Mouse (Mus musculus) midbrain, embryonic 10.5 days (tissue): ENCODE data around the gene Sgms1. TPM values are rescaled to one million over a fixed set of nuclear protein-coding genes. Genes with fewer than 3 reads are reported as not detected.
A peak's percentile ranks its signal among the peaks of the same experiment; 100 is the strongest.
"Not testable (repeated sequence)": the region's sequence is repeated elsewhere in the genome, so short reads cannot be mapped to it uniquely, and the experiment has no call there.

ENCODE experiments used
- DNase-seq: peaks from one replicate; pipeline ENCODE4 v3.0.0-alpha.2; 2017; ENCODE audit warnings: low spot score
- H3K27ac ChIP-seq: fragments of 300-500 bp; sonication (generic); replicated peaks from 2 replicates; pipeline ENCODE4 v1.5.1; 2016; ENCODE audit warnings: mild to moderate bottlenecking
- H3K27me3 ChIP-seq: fragments of 300-500 bp; sonication (generic); 2 replicates; pipeline ENCODE4 v1.6.1; 2016; ENCODE audit warnings: low read depth, mild to moderate bottlenecking; ENCODE audit not compliant: poor library complexity, severe bottlenecking
- H3K36me3 ChIP-seq: fragments of 300-500 bp; sonication (generic); 2 replicates; pipeline ENCODE4 v1.6.1; 2016; ENCODE audit warnings: mild to moderate bottlenecking, moderate library complexity
- H3K4me1 ChIP-seq: fragments of 300-500 bp; sonication (generic); 2 replicates; pipeline ENCODE4 v1.6.1; 2016
- H3K4me3 ChIP-seq: fragments of 300-500 bp; sonication (generic); 2 replicates; pipeline ENCODE4 v1.5.1; 2016; ENCODE audit warnings: mild to moderate bottlenecking, moderate library complexity
- H3K9me3 ChIP-seq: fragments of 300-500 bp; sonication (generic); replicated peaks from 2 replicates; pipeline ENCODE4 v1.6.1; 2016; ENCODE audit warnings: mild to moderate bottlenecking
- WGBS: fragments of 180-500 bp; shearing (Covaris S2); methylation state at CpG from one replicate; pipeline ENCODE4 v1.1.7; 2016; 5-methylcytosine and 5-hydroxymethylcytosine counted together
- polyA plus RNA-seq: library from polyadenylated mRNA; unstranded; fragments of >200 nt; fragmentation: Nextera tagmentation; extraction: Ambion mirVana; gene quantifications from 2 replicates; pipeline ENCODE4 v1.2.1, GENCODE M21; 2016

Sgms1 gene
- polyA plus RNA-seq, 1 experiment from 2014 or later: 13.1 TPM

DNA sequence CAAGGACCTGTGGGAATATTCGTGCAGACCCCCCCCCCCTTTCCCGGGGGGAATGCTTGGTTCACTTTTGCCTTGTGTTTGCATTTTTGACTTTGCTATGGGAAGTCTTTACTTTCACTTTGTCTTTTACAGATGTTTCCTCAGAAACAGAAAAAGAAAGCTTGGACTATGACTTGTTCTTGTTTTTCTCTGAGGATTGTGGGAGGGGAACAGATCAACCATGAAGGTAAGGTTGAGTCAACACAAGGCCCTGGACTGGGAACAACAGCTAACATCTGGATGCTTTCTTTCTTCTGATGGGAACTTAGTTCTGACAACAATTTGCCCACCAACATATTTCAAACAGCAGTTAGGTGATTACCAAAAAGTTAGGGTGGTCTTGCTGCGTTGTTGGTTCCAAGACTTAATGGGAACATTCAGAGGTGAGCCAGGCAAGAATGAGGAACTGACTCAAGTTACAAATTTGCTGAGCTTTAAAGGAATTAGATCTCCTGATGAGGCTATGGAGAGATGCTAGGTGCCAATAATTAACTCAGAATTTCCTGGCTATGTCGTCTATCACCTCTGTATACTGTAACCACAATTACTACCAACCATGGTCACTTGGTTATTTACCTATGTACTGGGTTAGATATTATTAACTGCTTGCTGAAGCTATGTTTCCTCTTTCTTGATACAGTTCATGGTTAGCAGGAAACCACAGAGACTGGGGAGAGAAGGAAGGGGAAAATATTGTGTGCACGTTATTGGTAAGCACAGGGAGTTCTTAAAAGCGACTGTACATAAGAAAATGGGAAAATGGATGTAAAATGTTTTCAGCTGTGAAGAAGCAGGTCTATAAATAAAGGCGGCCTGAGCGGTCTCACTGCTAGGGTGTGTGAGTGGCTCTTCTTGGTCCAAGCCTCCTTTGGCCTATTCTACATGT lies 277.4 kb downstream of the Sgms1 start:
- no peaks in the 10 kb centered on the region for H3K36me3 ChIP-seq
- H3K4me3 ChIP-seq: no peak overlapping the region
- peaks cover 7% of the 10 kb centered on the region for H3K4me1 ChIP-seq
- no peaks in the 10 kb centered on the region for H3K9me3 ChIP-seq
- DNase-seq: no peak
- H3K27me3 ChIP-seq: peaks cover 5% of the 10 kb centered on the region
- no peak overlapping the region for H3K27ac ChIP-seq
- WGBS: 89% methylated on average over 8 of the region's 8 CpGs

DNA sequence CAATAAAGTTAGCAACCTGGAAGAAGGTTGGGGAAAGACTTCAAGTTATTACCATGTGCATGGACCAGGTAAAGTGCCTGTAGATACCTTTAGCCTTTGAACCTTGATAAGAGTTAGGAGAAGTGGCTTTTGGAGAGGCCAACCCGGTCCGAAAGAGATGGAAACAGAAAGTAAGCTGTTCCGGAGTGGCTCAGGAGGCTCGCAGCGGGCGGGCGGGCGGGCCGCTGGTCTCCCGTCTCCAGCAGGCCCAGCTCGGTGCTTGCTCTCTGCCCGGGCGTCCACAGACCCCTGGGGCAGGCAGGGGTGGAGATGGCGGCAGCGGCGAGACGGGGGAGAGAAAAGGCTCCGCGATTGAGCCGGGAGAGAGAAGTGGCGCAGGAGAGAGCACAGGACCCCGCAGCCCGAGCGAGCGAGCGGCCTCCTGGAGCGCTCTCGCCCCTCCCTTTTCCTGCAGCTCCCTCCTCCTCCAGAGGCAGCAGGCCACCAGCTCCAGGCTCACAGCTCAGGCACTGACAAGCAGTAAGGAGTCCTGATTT lies 281.7 kb downstream of the Sgms1 start, which contains the start of gene Asah2:
Gene Asah2 (minus strand): TSS at position 441 of the 536 bp plus-strand sequence.
- under 1% methylated on average over 25 of the region's 28 CpGs for WGBS
- H3K27me3 ChIP-seq: peaks cover 22% of the 10 kb centered on the region

DNA sequence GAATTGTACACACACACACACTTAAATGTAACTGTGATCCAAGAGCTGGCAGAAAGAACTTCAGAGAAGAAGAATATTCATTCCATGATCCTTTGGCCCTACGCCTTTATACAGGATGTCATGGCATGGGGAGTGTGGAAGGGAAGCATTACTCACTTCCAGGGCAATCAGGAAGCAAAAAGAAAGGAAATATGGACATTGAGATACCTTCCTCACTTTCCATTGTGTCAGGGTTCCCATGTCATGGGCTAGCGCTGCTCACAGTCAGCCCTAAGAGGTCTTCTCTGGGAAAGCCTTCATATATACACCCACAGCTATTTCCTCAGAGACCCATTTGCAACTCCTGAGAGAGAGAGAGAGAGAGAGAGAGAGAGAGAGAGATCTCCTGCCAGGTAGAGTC lies 282.8 kb downstream of the Sgms1 start:
- no peaks in the 10 kb centered on the region for H3K36me3 ChIP-seq
- H3K4me1 ChIP-seq: peaks cover 22% of the 10 kb centered on the region
- peaks cover 22% of the 10 kb centered on the region for H3K27me3 ChIP-seq
- H3K4me3 ChIP-seq: no peak overlapping the region
- no peak overlapping the region for H3K27ac ChIP-seq
- no peaks in the 10 kb centered on the region for H3K9me3 ChIP-seq
- no peak for DNase-seq
- 90% methylated on average over 2 of the region's 2 CpGs for WGBS

More for the DNA sequence above, 281.7 kb downstream of the Sgms1 start, which contains the start of gene Asah2:
- Histone ChIP-seq H3K9me3 (no peaks in the 10 kb centered on the region), H3K36me3 (no peaks in the 10 kb centered on the region), H3K4me3 (peak within 1 kb of the TSS; percentile 75), H3K27ac (peak within 1 kb of the TSS; percentile 91), H3K4me1 (peaks cover 12% of the 10 kb centered on the region)
- DNase-seq: peak; percentile 78

DNA sequence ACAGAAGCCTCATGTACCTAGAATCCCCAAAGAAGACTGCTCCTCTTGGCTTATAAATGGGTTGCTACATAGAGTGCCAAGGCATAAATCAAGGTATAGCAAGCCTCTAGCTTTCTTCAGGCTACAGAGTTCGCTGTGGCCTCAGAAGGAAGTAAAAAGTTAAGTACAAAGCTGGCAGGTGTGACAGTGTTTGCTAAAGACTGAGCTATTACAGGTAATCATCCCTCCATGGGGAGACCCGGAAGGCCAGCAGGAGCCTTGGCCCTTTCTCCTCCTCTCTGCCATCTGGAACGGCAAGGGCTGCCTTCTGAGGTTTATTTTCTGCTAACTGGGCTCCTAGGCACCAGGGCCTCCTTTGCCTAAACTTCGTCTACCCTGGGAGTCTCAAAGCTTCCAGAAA lies 285.3 kb downstream of the Sgms1 start:
- Histone ChIP-seq H3K9me3 (no peaks in the 10 kb centered on the region), H3K4me1 (peaks cover 22% of the 10 kb centered on the region), H3K4me3 (no peak overlapping the region), H3K27me3 (peaks cover 22% of the 10 kb centered on the region), H3K27ac (no peak overlapping the region), H3K36me3 (no peaks in the 10 kb centered on the region)
- 69% methylated on average over 4 of the region's 4 CpGs for WGBS
- DNase-seq: no peak

DNA sequence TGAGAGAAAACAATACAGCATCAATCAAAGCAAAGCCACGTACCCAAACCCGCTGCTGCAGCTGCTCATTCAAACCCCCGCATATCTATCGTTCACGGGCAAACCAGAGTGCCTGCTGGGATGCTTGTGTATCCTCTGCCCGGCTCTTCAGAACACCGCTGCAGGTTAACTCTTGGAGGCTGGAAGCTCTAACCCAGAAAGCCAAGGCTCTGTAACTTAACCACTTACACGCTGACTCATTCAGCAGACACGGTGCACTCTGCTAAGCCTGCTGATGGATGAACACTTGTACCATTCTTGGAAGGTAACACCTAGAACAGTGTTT lies 286.6 kb downstream of the Sgms1 start:
- Histone ChIP-seq H3K4me1 (peaks cover 19% of the 10 kb centered on the region), H3K9me3 (no peaks in the 10 kb centered on the region), H3K4me3 (peak overlapping the region; percentile 44), H3K27ac (peak overlapping the region; percentile 19; the same call in 1 of the 2 replicates), H3K36me3 (no peaks in the 10 kb centered on the region), H3K27me3 (peaks cover 22% of the 10 kb centered on the region)
- WGBS: 7% methylated on average over 9 of the region's 9 CpGs
- peak; percentile 27 for DNase-seq

DNA sequence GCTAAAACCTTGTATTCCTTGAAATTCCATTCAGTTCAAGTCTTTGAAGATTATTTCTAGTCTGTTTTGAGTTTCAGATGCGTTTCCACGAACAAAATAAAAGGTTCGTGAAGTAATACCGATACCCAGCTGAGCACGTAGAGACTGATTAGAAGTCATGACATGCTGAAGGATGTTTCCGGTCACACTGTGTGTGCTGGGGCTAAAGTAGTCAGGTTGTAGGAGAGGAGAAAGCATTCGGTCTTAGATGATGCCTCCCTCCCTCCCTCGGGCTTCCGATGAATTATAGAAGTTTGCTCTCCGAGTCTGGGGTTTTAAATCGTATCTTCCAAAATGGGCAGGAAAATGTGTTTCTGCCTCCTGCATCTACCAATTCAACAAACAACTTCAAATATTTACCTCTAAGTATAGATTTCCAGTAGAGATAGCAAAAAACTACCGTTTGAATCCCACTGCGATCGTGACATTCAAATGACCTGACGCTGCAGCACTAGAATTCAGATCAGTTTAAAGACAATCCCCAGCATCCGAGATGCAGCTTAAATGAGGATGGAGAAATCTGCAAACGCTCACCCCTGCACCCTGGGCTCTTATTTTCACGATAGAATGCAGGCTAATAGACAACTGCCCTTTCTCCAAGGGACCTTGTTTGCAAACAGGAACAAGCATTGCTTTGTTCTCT lies 287.1 kb downstream of the Sgms1 start:
- Histone ChIP-seq H3K9me3 (no peaks in the 10 kb centered on the region), H3K4me1 (peaks cover 15% of the 10 kb centered on the region), H3K27me3 (peaks cover 20% of the 10 kb centered on the region), H3K4me3 (peak overlapping the region; percentile 44), H3K36me3 (no peaks in the 10 kb centered on the region), H3K27ac (peak overlapping the region; percentile 19; the same call in 1 of the 2 replicates)
- 27% methylated on average over 18 of the region's 18 CpGs for WGBS
- DNase-seq: no peak

DNA sequence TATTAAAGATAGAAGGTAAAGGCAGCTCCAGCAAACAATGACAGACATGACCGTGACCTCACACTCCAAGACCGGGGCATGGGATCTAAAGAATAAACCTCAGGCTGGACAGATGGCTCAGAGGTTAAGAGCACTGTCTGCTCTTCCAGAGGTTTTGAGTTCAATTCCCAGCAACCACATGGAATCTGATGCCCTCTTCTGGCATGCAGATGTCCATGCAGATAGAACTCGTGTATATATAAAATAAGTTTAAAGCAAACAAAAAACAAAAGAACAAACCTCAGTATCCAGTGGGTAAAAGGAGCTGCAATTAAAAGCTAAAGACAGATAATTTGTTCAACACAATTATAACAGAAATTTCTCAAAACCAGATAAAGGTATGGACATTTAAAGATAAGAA lies 290.9 kb downstream of the Sgms1 start:
- no peaks in the 10 kb centered on the region for H3K27me3 ChIP-seq
- no peak for DNase-seq
- no peaks in the 10 kb centered on the region for H3K36me3 ChIP-seq
- WGBS: 83% methylated on average over 3 of the region's 3 CpGs
- no peaks in the 10 kb centered on the region for H3K9me3 ChIP-seq
- peaks cover 15% of the 10 kb centered on the region for H3K4me1 ChIP-seq
- no peak overlapping the region for H3K27ac ChIP-seq
- no peak overlapping the region for H3K4me3 ChIP-seq

DNA sequence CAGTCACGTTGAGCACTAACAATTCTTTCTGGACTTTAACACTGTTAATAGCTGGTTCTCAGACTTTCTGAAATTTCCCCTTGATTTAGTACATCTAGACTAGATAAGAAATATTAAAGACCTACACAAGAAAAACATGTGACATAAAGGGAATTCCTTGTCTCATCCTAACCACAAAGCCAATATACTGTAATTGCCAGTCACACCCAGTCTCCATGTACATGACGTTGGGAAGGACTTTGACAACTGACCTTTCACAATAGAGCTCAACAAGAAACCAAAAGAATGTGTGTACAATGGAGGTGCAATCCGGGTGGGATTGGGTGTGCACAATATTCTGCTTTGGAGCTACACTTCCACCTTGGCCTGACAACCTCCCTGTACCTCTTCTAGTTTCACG lies 297.2 kb downstream of the Sgms1 start:
- 92% methylated on average over 4 of the region's 4 CpGs for WGBS
- Histone ChIP-seq H3K4me3 (no peak overlapping the region), H3K9me3 (no peaks in the 10 kb centered on the region), H3K27me3 (no peaks in the 10 kb centered on the region), H3K4me1 (no peaks in the 10 kb centered on the region), H3K27ac (no peak overlapping the region), H3K36me3 (no peaks in the 10 kb centered on the region)
- DNase-seq: no peak

DNA sequence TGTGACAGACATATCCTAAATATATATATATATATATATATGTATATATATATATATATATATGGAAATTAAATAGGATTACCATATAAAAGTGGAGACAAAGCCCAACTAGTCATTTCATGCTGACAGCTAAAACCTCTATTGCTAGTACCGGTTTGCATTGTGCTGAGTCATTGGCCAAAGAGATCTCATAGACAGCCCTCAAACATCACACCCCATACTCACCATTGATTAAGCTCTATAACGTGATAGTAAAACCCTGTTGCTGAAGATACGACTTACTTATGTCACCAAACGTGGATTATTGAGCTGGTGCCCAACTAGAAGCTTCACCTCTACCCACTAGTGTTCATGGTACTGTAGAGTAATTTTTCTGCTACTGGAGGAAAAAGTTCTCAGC lies 298.7 kb downstream of the Sgms1 start:
- DNase-seq: no peak
- no peaks in the 10 kb centered on the region for H3K36me3 ChIP-seq
- 89% methylated on average over 4 of the region's 4 CpGs for WGBS

DNA sequence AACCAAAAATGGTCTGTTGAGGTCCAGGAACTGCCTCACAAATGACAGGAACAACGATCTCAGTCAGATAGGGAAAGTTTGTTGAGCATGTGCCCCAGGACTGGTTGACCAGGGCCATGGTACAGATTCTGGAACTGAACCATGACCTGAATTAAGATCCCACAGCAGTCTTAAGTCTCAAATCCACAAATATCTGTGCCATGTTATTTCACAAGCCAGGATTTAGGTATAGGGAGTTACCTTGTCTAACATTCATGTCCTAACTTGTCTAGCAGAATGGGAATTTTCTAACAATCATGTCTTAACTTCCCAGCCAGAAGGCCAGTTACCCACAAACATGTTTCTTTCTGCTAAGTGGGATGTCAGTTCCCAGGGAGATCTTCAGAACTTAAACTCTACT lies 300.9 kb downstream of the Sgms1 start:
- no peak overlapping the region for H3K27ac ChIP-seq

More for the DNA sequence above, 298.7 kb downstream of the Sgms1 start:
- H3K4me1 ChIP-seq: no peaks in the 10 kb centered on the region
- no peak overlapping the region for H3K27ac ChIP-seq
- no peaks in the 10 kb centered on the region for H3K27me3 ChIP-seq
- H3K4me3 ChIP-seq: no peak overlapping the region
- H3K9me3 ChIP-seq: no peaks in the 10 kb centered on the region

DNA sequence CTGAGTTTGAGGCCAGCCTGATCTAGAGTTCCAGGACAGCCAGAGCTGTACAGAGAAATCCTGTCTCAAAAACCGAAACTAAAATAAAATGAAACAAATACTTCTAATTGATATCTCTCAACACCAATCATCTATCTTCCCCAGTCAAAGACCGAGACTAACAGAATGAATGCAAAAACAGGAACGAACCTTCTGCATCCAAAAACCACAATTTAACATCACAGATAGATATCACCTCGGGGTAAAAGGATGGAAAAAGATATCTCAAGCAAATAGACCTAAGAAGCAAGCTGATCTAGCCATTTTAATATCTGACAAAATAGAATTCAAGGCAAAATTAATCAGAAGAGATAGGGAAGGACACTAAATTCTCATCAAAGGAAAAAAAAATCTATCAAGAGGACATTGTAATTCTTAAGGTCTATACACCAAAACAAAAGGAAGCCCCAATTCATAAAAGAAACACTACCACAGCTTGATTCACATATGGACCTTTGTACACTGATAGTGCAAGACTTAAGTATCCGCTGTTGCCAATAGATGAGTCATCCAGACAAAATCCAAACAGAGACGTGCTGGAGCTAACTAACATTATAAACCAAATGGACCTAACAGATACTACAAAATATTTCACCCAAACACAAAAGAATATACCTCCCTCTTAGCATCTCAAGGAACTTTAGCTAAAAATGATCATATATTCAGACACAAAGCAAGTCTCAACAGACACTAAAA lies 301.6 kb downstream of the Sgms1 start:
- no peaks in the 10 kb centered on the region for H3K9me3 ChIP-seq
- H3K27me3 ChIP-seq: no peaks in the 10 kb centered on the region
- no peak overlapping the region for H3K27ac ChIP-seq
- no peak overlapping the region for H3K4me3 ChIP-seq
- no peaks in the 10 kb centered on the region for H3K36me3 ChIP-seq
- H3K4me1 ChIP-seq: no peaks in the 10 kb centered on the region
- 92% methylated on average over 6 of the region's 6 CpGs for WGBS
- DNase-seq: no peak

More for the DNA sequence above, 300.9 kb downstream of the Sgms1 start:
- no peak for DNase-seq
- Histone ChIP-seq H3K36me3 (no peaks in the 10 kb centered on the region), H3K9me3 (no peaks in the 10 kb centered on the region), H3K27me3 (no peaks in the 10 kb centered on the region), H3K4me3 (no peak overlapping the region), H3K4me1 (no peaks in the 10 kb centered on the region)
- 93% methylated on average over 1 of the region's 1 CpGs for WGBS

DNA sequence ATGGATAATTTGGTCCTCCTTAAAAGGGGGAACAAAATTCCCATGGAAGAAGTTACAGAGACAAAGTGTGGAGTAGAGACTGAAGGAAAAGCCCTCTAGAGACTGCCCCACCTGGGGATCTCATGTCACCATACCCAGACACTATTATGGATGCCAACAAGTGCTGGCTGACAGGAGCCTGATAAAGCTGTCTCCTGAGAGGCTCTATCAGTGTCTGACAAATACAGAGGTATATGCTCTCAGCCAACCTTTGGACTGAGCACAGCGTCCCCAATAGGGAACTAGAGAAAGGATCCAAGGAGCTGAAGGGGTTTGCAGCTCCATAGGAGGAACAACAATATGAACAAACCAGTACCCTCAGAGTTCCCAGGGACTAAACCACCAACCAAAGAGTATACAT lies 304.7 kb downstream of the Sgms1 start:
- not testable (repeated sequence) for H3K36me3 ChIP-seq, H3K27ac ChIP-seq, DNase-seq, H3K9me3 ChIP-seq, H3K4me3 ChIP-seq, H3K4me1 ChIP-seq, H3K27me3 ChIP-seq
- WGBS: 85% methylated on average over 1 of the region's 1 CpGs
